Mouse (Mus musculus) G1E (cell line): ENCODE data around the gene Ptpn13.

Experiments used
- CTCF ChIP-seq: IDR thresholded peaks from 2 replicates; pipeline ENCODE4 v1.5.1; 2012; ENCODE audit warnings: low read depth, low read length, inconsistent platforms, mixed read lengths
- GATA1 ChIP-seq: IDR thresholded peaks from 2 replicates; pipeline ENCODE4 v1.6.1; 2012; ENCODE audit warnings: borderline replicate concordance, low read length, inconsistent platforms, mixed read lengths
- GATA2 ChIP-seq: IDR thresholded peaks from 2 replicates; pipeline ENCODE4 v1.6.1; 2012; ENCODE audit warnings: low read depth, low read length, inconsistent platforms, borderline replicate concordance
- POLR2AphosphoS5 ChIP-seq: IDR thresholded peaks from 2 replicates; pipeline ENCODE4 v1.6.1; 2012; ENCODE audit warnings: low read depth, low read length, inconsistent platforms; ENCODE audit not compliant: insufficient replicate concordance
- TAL1 ChIP-seq: conservative IDR thresholded peaks from 2 replicates; pipeline ENCODE4 v1.6.1; 2012; ENCODE audit warnings: low read depth, low read length, inconsistent platforms, mixed read lengths

DNA sequence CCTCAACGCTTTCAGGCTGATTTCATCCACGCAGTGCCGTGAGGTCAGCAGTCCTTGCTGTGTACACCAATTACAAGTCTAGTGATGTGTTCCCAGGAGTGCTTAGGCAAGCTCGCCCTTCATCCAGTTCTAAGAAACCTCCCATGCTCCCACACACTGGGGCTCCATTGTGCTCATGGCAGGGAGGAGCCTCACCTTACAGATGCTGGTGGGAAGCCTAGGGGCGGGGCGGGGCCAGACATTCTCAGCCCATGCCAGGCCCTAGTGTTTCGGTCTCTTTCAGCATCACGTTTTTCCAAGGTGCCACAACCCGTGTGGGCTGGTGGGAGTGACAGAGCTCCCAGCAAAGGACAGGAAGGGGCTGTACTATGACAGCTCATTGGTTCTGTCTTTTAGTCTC is 192.2 kb downstream of the Ptpn13 start:
- TF ChIP-seq CTCF (no peak), GATA1 (no peak), POLR2AphosphoS5 (no peak), GATA2 (no peak), TAL1 (no peak)
